Mouse (Mus musculus) layer of hippocampus, postnatal 25 days (tissue): Measurements from ENCODE around the gene Trappc1. TPM values are rescaled to one million over a fixed set of nuclear protein-coding genes. Genes with fewer than 3 reads are reported as not detected.

Experiments used
- DNase-seq, 2 experiments: peaks; one replicate each; pipeline ENCODE4 v3.0.0; 2022; ENCODE audit warnings: mixed read lengths in 2 of 2, low spot score in 1 of 2; ENCODE audit errors: extremely low spot score in 1 of 2
- total RNA-seq, 2 experiments: library from RNA; stranded (reverse); gene quantifications; 2 replicates each; pipeline ENCODE4 v1.2.3; 2021

Gene Trappc1
- total RNA-seq, 2 experiments from 2014 or later, result 63.5 to 68.4 TPM

GRCm38 (mm10) chr11:69368356-69369214, 44.8 kb downstream of the Trappc1 start:
- peak in 1 of 2 experiments; percentile 39 for DNase-seq

- DNase-seq, result no peak
These were observed 45.6 kb downstream of the Trappc1 start, which contains the start of gene Chd3 for GRCm38 (mm10) chr11:69369215-69369989. Gene Chd3 (minus strand): TSS chr11:69369406.

- DNase-seq, result no peak
These were observed 46.4 kb downstream of the Trappc1 start for GRCm38 (mm10) chr11:69369990-69370816.

GRCm38 (mm10) chr11:69370817-69371215, 47.0 kb downstream of the Trappc1 start:
- no peak for DNase-seq

GRCm38 (mm10) chr11:69371601-69372000, 47.8 kb downstream of the Trappc1 start:
- no peak for DNase-seq

- peak; percentile 61 to 73 for DNase-seq
These were observed 48.4 kb downstream of the Trappc1 start for GRCm38 (mm10) chr11:69372056-69372779.

- no peak for DNase-seq
These were observed 49.0 kb downstream of the Trappc1 start for GRCm38 (mm10) chr11:69372780-69373170.

- DNase-seq, result no peak
These were observed 49.6 kb downstream of the Trappc1 start for GRCm38 (mm10) chr11:69373223-69373965.

Other genes starting within 250 kb of the Trappc1 start
- gene Vamp2, start 235.5 kb upstream of the Trappc1 start, total RNA-seq, result 1,000 to 10,000 TPM in 1 of 2 experiments, 100 to 1,000 TPM in 1; 978 to 1,010 TPM
- 10 to 100 TPM; 70.1 to 89.0 TPM for gene Per1, start 228.8 kb upstream of the Trappc1 start, total RNA-seq
- gene Hes7, start 203.6 kb upstream of the Trappc1 start, total RNA-seq, result under 1 TPM; 0.80 to 0.96 TPM
- gene 9130213A22Rik, start 201.4 kb upstream of the Trappc1 start, total RNA-seq, result under 1 TPM; 0.68 to 0.89 TPM
- 1 to 10 TPM; 5.2 to 6.8 TPM for gene Aloxe3, start 198.1 kb upstream of the Trappc1 start, total RNA-seq
- gene Alox12b, start 167.0 kb upstream of the Trappc1 start, total RNA-seq, result 1 to 10 TPM; 4.0 to 7.2 TPM
- 1 to 10 TPM; 6.0 to 8.2 TPM for gene Alox8, start 126.1 kb upstream of the Trappc1 start, total RNA-seq
- gene Gucy2e, start 86.9 kb upstream of the Trappc1 start, total RNA-seq, result 1 to 10 TPM; 1.7 TPM
- gene Cntrob, start 205 bp upstream of the Trappc1 start, total RNA-seq, result 10 to 100 TPM; 11.2 to 15.6 TPM
- 10 to 100 TPM; 23.3 to 24.4 TPM for gene Kcnab3, start 2.3 kb downstream of the Trappc1 start, total RNA-seq
- gene Rnf227, start 16.5 kb downstream of the Trappc1 start, total RNA-seq, result 100 to 1,000 TPM; 103 to 110 TPM
- 100 to 1,000 TPM; 504 to 538 TPM for gene Chd3, start 45.4 kb downstream of the Trappc1 start, total RNA-seq
- gene Naa38, start 71.5 kb downstream of the Trappc1 start, total RNA-seq, result 100 to 1,000 TPM; 100 to 116 TPM
- 10 to 100 TPM; 40.8 to 43.6 TPM for gene Cyb5d1, start 71.7 kb downstream of the Trappc1 start, total RNA-seq
- 1 to 10 TPM; 2.5 TPM for gene Tmem88, start 74.3 kb downstream of the Trappc1 start, total RNA-seq
- gene Kdm6b, start 89.7 kb downstream of the Trappc1 start, total RNA-seq, result 10 to 100 TPM; 28.5 to 41.2 TPM
- 1 to 10 TPM; 3.5 to 8.0 TPM for gene Dnah2, start 225.1 kb downstream of the Trappc1 start, total RNA-seq
- gene Efnb3, start 236.2 kb downstream of the Trappc1 start, total RNA-seq, result 100 to 1,000 TPM; 134 to 139 TPM